Mouse (Mus musculus) kidney, postnatal 4 days (tissue): ENCODE data around the gene Wbp1l.
"Not testable (repeated sequence)": the region's sequence is repeated elsewhere in the genome, so short reads cannot be mapped to it uniquely, and the experiment has no call there.

Source experiments
- DNase-seq, 2 experiments: peaks; one replicate each; pipeline ENCODE4 v3.0.0; 2021; ENCODE audit warnings: mixed read lengths in 2 of 2

The Wbp1l gene

GRCm38 (mm10) chr19:46598720-46599252 lies at the start of gene Wbp1l:
Wbp1l (plus strand) TSS chr19:46599084.
- peak; percentile 96 to 98 for DNase-seq

GRCm38 (mm10) chr19:46550385-46550784 lies 48.5 kb upstream of the Wbp1l start:
- no peak for DNase-seq

- DNase-seq = no peak
These were observed 46.4 kb upstream of the Wbp1l start for GRCm38 (mm10) chr19:46552496-46552895.

- peak; percentile 42 to 56 for DNase-seq
These were observed 45.3 kb upstream of the Wbp1l start for GRCm38 (mm10) chr19:46553541-46553955.

GRCm38 (mm10) chr19:46558009-46558408 lies 40.9 kb upstream of the Wbp1l start:
- DNase-seq = no peak

- DNase-seq = peak in 1 of 2 experiments; percentile 28
These were observed 40.3 kb upstream of the Wbp1l start for GRCm38 (mm10) chr19:46558631-46559030.

GRCm38 (mm10) chr19:46562132-46562531 lies 36.8 kb upstream of the Wbp1l start:
- DNase-seq = peak; percentile 54 to 74

- DNase-seq = no peak
These were observed 36.0 kb upstream of the Wbp1l start for GRCm38 (mm10) chr19:46562581-46563515.

GRCm38 (mm10) chr19:46563603-46564002 lies 35.3 kb upstream of the Wbp1l start:
- DNase-seq = no peak

GRCm38 (mm10) chr19:46564043-46564462 lies 34.8 kb upstream of the Wbp1l start:
- DNase-seq = no peak

- DNase-seq = not testable (repeated sequence)
These were observed 27.5 kb upstream of the Wbp1l start for GRCm38 (mm10) chr19:46571211-46571877.

- no peak for DNase-seq
These were observed 27.0 kb upstream of the Wbp1l start for GRCm38 (mm10) chr19:46571878-46572244.

- DNase-seq = no peak
These were observed 26.3 kb upstream of the Wbp1l start for GRCm38 (mm10) chr19:46572548-46572947.

GRCm38 (mm10) chr19:46572951-46573937 lies 25.6 kb upstream of the Wbp1l start, which contains the start of the genes Arl3 and Sfxn2:
Arl3 (minus strand) TSS chr19:46573198.
Sfxn2 (plus strand) TSS chr19:46573365.
- peak; percentile 95 to 98 for DNase-seq

GRCm38 (mm10) chr19:46573990-46574389 lies 24.9 kb upstream of the Wbp1l start:
- no peak for DNase-seq

GRCm38 (mm10) chr19:46575196-46575595 lies 23.7 kb upstream of the Wbp1l start:
- peak; percentile 57 to 73 for DNase-seq

GRCm38 (mm10) chr19:46587823-46588508 lies 10.9 kb upstream of the Wbp1l start:
- DNase-seq = peak; percentile 93 to 94

- no peak for DNase-seq
These were observed 7.3 kb upstream of the Wbp1l start for GRCm38 (mm10) chr19:46591575-46591974.

GRCm38 (mm10) chr19:46592751-46593439 lies 6.0 kb upstream of the Wbp1l start:
- no peak for DNase-seq

- DNase-seq = no peak
These were observed 697 bp upstream of the Wbp1l start for GRCm38 (mm10) chr19:46598187-46598586.
